Mouse (Mus musculus) ES-Bruce4 (cell line): ENCODE results near the gene 6430628N08Rik. TPM values are rescaled to one million over a fixed set of nuclear protein-coding genes. Genes with fewer than 3 reads are reported as not detected.

Experiments
- H3K27ac ChIP-seq: 2 replicates; pipeline ENCODE4 v1.5.1; 2012; ENCODE audit warnings: low read length, inconsistent platforms; ENCODE audit not compliant: insufficient read depth
- H3K27me3 ChIP-seq: 2 replicates; pipeline ENCODE4 v1.6.1; 2012; ENCODE audit warnings: mild to moderate bottlenecking, low read length, inconsistent platforms; ENCODE audit not compliant: control insufficient read depth, poor library complexity, insufficient read depth, severe bottlenecking
- H3K36me3 ChIP-seq: 2 replicates; pipeline ENCODE4 v1.6.1; 2012; ENCODE audit warnings: inconsistent platforms, mild to moderate bottlenecking, low read length, moderate library complexity; ENCODE audit not compliant: control insufficient read depth, poor library complexity, insufficient read depth, severe bottlenecking
- H3K4me1 ChIP-seq: one replicate; pipeline ENCODE4 v1.8.1; 2011; ENCODE audit warnings: low read length; ENCODE audit not compliant: control insufficient read depth, insufficient read depth
- H3K4me3 ChIP-seq: 2 replicates; pipeline ENCODE4 v1.5.1; 2011; ENCODE audit warnings: low read depth, mild to moderate bottlenecking, low read length
- H3K9ac ChIP-seq: 2 replicates; pipeline ENCODE4 v1.6.1; 2012; ENCODE audit warnings: low read depth, mild to moderate bottlenecking, inconsistent platforms; ENCODE audit not compliant: poor library complexity, severe bottlenecking
- H3K9me3 ChIP-seq: replicated peaks from 2 replicates; pipeline ENCODE4 v1.6.1; 2012; ENCODE audit warnings: mild to moderate bottlenecking, low read length, inconsistent platforms; ENCODE audit not compliant: control insufficient read depth, poor library complexity, insufficient read depth, severe bottlenecking
- CTCF ChIP-seq: IDR thresholded peaks from one replicate; pipeline ENCODE4 v1.8.1; 2011; ENCODE audit warnings: low read depth, low read length
- EP300 ChIP-seq: IDR thresholded peaks from 2 replicates; pipeline ENCODE4 v1.6.1; 2011; ENCODE audit warnings: low read depth, low read length; ENCODE audit not compliant: insufficient read depth
- POLR2A ChIP-seq: IDR thresholded peaks from one replicate; pipeline ENCODE4 v1.8.1; 2011; ENCODE audit warnings: low read length; ENCODE audit not compliant: insufficient read depth
- polyA plus RNA-seq: library from polyadenylated mRNA; stranded (reverse); fragments of >200 nt; gene quantifications from 2 replicates; pipeline ENCODE4 v1.2.4, GENCODE M21; 2011; ENCODE audit warnings: low read depth; ENCODE audit not compliant: missing spikeins, insufficient read depth, insufficient read length

Gene 6430628N08Rik
- polyA plus RNA-seq, 1 experiment, result not detected

DNA sequence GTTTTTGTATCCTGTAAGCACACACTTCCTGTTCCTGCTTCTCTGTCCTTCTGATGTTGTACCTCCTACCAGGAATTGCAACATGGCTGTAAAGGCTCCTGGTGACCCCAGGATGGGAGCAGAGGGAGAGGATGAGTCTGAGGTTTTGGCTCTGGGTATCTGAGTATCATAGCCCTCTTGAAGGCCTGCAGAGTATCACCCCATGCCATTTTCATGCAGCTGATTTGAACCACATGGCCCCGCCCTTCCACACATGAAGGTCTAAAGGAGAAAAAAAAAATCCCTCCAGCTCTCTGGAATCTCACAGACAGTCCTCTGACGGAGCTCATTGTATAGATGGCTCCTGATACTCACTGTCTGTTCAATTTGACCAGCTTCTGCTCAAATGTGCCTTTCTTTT lies 40.4 kb upstream of the 6430628N08Rik start:
- no peak for TF ChIP-seq CTCF
- no peak for TF ChIP-seq POLR2A
- TF ChIP-seq EP300, result no peak
- H3K4me3 ChIP-seq, result no peak overlapping the region
- H3K9me3 ChIP-seq, result no peaks in the 10 kb centered on the region
- no peaks in the 10 kb centered on the region for H3K27me3 ChIP-seq
- no peaks in the 10 kb centered on the region for H3K4me1 ChIP-seq
- H3K9ac ChIP-seq, result no peak overlapping the region
- peaks cover 2% of the 10 kb centered on the region; the same call in 1 of the 2 replicates for H3K36me3 ChIP-seq
- no peak overlapping the region for H3K27ac ChIP-seq

DNA sequence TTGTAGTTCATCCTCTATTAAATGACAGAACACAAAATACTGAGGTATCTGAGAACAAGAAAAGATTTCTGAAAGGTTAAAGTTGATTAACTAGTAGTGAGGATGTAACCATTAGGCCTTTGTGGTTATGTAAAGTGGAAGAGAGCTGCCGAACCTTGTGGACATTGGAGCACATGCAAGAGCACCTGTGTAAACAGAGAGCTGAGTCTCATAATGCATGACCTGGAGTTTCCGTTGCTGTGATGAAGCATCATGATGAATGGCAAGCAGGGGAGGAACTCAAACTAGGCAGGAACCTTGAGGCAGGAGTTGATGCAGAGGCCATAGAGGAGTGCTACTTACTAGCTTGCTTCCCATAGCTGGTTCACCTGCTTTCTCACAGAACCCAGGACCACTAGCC lies 39.8 kb upstream of the 6430628N08Rik start:
- no peak overlapping the region for H3K9ac ChIP-seq
- no peaks in the 10 kb centered on the region for H3K27me3 ChIP-seq
- no peaks in the 10 kb centered on the region for H3K4me1 ChIP-seq
- H3K4me3 ChIP-seq, result no peak overlapping the region
- no peaks in the 10 kb centered on the region for H3K9me3 ChIP-seq
- peaks cover 2% of the 10 kb centered on the region; the same call in 1 of the 2 replicates for H3K36me3 ChIP-seq
- H3K27ac ChIP-seq, result no peak overlapping the region
- no peak for TF ChIP-seq POLR2A
- no peak for TF ChIP-seq CTCF
- TF ChIP-seq EP300, result no peak

DNA sequence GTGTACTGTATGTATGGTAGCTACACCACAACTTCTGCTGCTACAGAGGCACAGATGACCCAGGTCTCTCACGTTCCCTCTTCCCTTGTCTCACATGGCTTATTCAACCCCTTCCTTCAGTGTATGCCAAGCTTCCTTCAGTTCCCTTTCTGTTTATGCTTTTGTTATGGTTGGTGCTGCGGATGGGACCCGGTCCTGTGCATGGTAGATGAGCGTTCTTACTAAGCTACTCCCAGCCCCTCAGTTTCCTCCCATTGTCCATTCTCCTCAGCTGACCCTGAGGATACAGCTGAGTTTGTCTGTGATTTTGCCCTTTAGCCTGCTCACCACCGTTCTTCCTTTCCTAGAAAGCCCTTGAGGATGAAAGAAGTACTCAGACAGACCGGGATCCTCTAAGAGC lies 38.9 kb upstream of the 6430628N08Rik start:
- TF ChIP-seq CTCF, result no peak
- no peak for TF ChIP-seq EP300
- TF ChIP-seq POLR2A, result no peak
- Histone ChIP-seq H3K4me1 (no peaks in the 10 kb centered on the region), H3K9me3 (no peaks in the 10 kb centered on the region), H3K27ac (no peak overlapping the region), H3K27me3 (no peaks in the 10 kb centered on the region), H3K36me3 (peaks cover 2% of the 10 kb centered on the region; the same call in 1 of the 2 replicates), H3K4me3 (no peak overlapping the region), H3K9ac (no peak overlapping the region)

GRCm38 (mm10) chr4:115855100-115855499 lies 35.4 kb upstream of the 6430628N08Rik start:
- Histone ChIP-seq H3K27ac (no peak overlapping the region), H3K9ac (no peak overlapping the region)
- TF ChIP-seq POLR2A (no peak), CTCF (no peak), EP300 (no peak)

DNA sequence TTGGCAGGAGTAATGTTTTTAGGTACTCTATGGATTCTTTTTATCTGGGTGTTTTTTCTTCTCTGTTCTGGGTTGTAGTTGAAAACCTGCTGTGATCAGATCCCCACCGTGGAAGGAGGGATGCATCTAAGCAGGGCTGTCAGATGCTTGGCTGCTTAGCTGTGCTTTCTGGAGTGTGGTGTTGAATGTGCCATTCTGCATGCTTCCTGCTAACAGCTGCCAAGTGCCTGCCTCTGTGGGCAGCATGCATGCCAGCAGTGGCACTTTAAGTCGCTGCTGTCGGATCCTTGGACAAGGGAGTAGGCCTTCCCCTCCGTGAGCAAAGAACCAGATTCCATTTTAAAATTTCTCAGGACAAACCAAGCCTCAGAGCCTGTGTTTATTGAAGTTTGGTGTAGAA lies 34.9 kb upstream of the 6430628N08Rik start:
- Histone ChIP-seq H3K4me3 (no peak overlapping the region), H3K27ac (no peak overlapping the region), H3K36me3 (peaks cover 4% of the 10 kb centered on the region; the same call in 1 of the 2 replicates), H3K9me3 (no peaks in the 10 kb centered on the region), H3K9ac (no peak overlapping the region), H3K4me1 (no peaks in the 10 kb centered on the region), H3K27me3 (no peaks in the 10 kb centered on the region)
- TF ChIP-seq EP300 (no peak), CTCF (no peak), POLR2A (no peak)

More at GRCm38 (mm10) chr4:115855100-115855499, 35.4 kb upstream of the 6430628N08Rik start:
- H3K4me1 ChIP-seq, result no peaks in the 10 kb centered on the region
- H3K4me3 ChIP-seq, result no peak overlapping the region
- no peaks in the 10 kb centered on the region for H3K27me3 ChIP-seq
- no peaks in the 10 kb centered on the region for H3K9me3 ChIP-seq
- peaks cover 4% of the 10 kb centered on the region; the same call in 1 of the 2 replicates for H3K36me3 ChIP-seq

DNA sequence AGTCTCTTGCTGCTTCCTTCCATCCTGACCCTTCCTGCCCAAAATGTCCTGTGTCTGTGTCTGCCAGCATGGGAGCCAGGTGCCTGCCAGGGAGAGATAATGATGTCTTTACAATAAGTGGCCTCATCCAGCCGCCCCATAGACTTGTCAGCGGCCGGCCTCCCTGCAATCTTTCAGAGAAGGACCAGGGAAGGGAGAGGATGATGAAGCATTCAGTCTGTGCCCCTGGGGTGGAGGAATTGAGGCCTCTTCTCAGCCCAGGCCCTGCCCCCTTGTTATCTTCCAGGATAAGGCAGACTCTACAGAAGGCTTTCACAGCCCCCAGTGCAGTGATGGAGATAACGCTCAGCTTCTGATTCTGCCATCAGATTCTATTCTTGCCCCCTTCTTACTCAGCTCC lies 34.2 kb upstream of the 6430628N08Rik start:
- no peaks in the 10 kb centered on the region for H3K4me1 ChIP-seq
- H3K27ac ChIP-seq, result no peak overlapping the region
- H3K9ac ChIP-seq, result no peak overlapping the region
- no peak for TF ChIP-seq POLR2A
- no peak for TF ChIP-seq CTCF
- no peak for TF ChIP-seq EP300
- no peaks in the 10 kb centered on the region for H3K27me3 ChIP-seq
- 0 out of 2 replicates have a peak, but pooled peaks cover 4% of the 10 kb centered on the region for H3K36me3 ChIP-seq
- no peaks in the 10 kb centered on the region for H3K9me3 ChIP-seq
- H3K4me3 ChIP-seq, result no peak overlapping the region
